In the genomic region with DNA sequence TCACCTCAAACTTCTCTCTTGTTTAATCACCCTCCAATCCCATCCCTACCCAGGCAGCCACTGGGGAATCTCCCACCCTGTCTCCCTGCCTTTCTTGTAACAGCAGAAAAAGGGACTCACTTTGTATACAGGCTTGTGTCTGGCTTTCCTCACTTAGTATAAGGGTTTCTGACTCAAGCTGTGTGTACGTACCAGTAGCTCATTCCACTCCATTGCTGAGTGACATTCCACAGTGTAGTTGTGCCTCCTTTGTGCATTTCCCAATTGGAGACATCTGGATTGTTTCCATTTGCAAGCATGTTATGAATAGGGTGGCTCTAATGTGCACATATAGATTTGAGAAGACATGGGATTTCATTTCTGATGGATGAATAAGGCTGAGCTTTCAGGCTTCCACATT, we compare ENCODE assay signal across 20 mouse cellular contexts. TPM values are rescaled to one million over a fixed set of nuclear protein-coding genes. Genes with fewer than 3 reads are reported as not detected.
"Had no signal": no experiment of that assay in that cellular context is flagged by ENCODE, and none has a peak within 500 bp of the region (broad histone marks: within the 10 kb centered on the region; RNA-seq: fewer than 3 reads in every experiment).

No protein-coding gene starts in this region.

- H3K9ac ChIP-seq: neural tube, embryonic 13.5 days; neural tube, embryonic 15.5 days; stomach, embryonic 15.5 days had no signal

- H3K27ac ChIP-seq: neural tube, embryonic 13.5 days; neural tube, embryonic 15.5 days; stomach, embryonic 15.5 days; stomach, postnatal 0 days had no signal

- H3K9me3 ChIP-seq: neural tube, embryonic 13.5 days; neural tube, embryonic 15.5 days; stomach, embryonic 15.5 days had no signal

- H3K27me3 ChIP-seq: neural tube, embryonic 13.5 days; neural tube, embryonic 15.5 days; stomach, embryonic 15.5 days had no signal

- H3K4me1 ChIP-seq: neural tube, embryonic 15.5 days; stomach, embryonic 15.5 days had no signal

- DNase-seq: retina, postnatal 1 day; right cerebral cortex, adult 18-20 months; right cerebral cortex, postnatal 14 days; right cerebral cortex, postnatal 25 days; right cerebral cortex, postnatal 4 days; spleen, adult 18-20 months; thymus, adult 18-20 months; thymus, adult 2 months; thymus, postnatal 14 days; thymus, postnatal 25 days; thymus, postnatal 36 days; thymus, postnatal 4 days had no signal

- H3K4me2 ChIP-seq: neural tube, embryonic 13.5 days; neural tube, embryonic 15.5 days; stomach, embryonic 15.5 days had no signal

- H3K36me3 ChIP-seq: neural tube, embryonic 13.5 days; neural tube, embryonic 15.5 days; stomach, embryonic 15.5 days had no signal

- H3K4me3 ChIP-seq: neural tube, embryonic 13.5 days; neural tube, embryonic 15.5 days; stomach, embryonic 15.5 days had no signal

RNA-seq across cellular contexts. Expression of a gene that starts 31.8 kb away (rescaled TPM):
- polyA plus RNA-seq: neural tube, embryonic 13.5 days; neural tube, embryonic 14.5 days; neural tube, embryonic 15.5 days; spleen, adult 2 months; testis, adult 2 months; urinary bladder, adult 2 months had no signal
